Mouse (Mus musculus): ENCODE measurements around the gene Krt83.

GRCm38 (mm10) chr15:101537864-101538579 lies 46.7 kb upstream of the Krt83 start:
- TF ChIP-seq EP300 (IDR thresholded peaks at IDR 0.05; ENCODE audit: insufficient read depth, low read depth, low read length): no peak
- no peak for TF ChIP-seq CTCF (IDR thresholded peaks at IDR 0.05; ENCODE audit: low read depth, low read length)
- no peak for TF ChIP-seq POLR2A (IDR thresholded peaks at IDR 0.05; ENCODE audit: insufficient read depth, low read length)
